Mouse (Mus musculus): ENCODE measurements around the gene Stk11.

The Stk11 gene

DNA sequence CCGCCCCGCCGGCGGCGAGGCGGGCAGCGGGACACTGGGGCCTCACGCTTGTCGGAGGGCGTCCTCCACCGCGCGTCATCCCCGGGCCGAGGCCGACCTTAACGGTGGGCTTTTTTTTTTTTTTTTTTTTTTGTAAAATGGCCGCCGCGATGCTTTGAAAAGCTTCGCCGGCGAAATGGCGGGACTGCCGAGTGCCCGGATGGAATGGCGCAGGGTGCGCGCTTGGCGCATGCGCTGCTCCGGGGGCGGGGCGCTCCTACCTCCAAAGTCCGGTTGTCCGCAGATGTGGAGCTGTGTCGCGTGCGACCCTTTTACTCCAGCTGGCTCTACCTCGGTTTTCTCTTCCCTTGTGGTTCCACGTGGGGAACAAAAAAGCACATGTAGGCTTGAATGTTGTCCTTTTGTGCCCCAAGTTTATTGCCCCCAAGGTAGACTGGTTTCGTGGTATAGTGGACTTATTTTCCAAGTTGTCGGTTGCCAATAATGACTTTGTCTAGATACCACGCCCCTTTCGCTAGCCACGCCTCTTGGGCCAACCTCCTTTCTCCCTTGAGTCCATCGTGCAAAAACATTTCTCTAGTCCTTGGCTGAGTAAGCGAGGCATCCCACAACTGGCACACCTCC, 52.5 kb downstream of the Stk11 start:
- DNase-seq (ENCODE audit: low read depth in 1 of 2, low spot score in 2 of 2), result peak; percentile 76 to 88

DNA sequence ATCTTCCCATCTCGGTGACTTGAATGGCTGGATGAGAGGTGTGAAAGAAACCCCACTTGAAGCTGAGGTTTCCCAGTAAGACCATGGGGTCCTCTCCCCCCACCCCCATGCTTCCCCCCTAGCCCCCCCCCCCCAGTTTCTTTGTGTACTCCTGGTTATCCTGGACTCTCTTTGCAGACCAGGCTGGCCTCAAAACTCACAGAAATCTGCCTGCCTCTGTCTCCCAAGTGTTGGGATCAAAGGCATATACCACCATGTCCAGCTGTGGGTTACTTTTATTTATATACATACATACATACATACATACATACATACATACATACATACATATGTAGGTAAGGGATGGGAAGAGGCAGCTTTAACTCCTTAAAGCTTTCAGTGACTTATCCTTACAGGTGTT, 53.5 kb downstream of the Stk11 start:
- no peak for DNase-seq (ENCODE audit: low read depth in 1 of 2, low spot score in 2 of 2)

DNA sequence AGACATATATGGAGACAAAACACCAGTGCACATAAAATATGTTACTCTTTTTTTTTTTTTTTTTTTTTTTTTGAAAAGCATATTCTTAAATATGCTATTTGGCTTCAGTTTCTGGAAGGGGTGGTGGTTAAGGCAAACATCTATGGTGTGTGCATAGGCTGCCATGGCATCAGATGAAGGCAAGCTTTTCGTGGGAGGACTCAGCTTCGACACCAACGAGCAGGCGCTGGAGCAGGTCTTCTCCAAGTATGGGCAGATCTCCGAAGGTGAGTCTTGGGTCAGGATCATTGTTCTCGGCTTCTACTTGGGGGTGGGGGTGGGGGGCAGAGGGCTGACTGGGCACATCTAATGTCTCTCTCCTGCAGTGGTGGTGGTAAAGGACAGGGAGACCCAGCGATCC, 54.0 kb downstream of the Stk11 start:
- no peak for DNase-seq (ENCODE audit: low read depth in 1 of 2, low spot score in 2 of 2)

GRCm38 (mm10) chr10:80170052-80170451, 54.4 kb downstream of the Stk11 start:
- no peak for DNase-seq (ENCODE audit: low read depth in 1 of 2, low spot score in 2 of 2)

DNA sequence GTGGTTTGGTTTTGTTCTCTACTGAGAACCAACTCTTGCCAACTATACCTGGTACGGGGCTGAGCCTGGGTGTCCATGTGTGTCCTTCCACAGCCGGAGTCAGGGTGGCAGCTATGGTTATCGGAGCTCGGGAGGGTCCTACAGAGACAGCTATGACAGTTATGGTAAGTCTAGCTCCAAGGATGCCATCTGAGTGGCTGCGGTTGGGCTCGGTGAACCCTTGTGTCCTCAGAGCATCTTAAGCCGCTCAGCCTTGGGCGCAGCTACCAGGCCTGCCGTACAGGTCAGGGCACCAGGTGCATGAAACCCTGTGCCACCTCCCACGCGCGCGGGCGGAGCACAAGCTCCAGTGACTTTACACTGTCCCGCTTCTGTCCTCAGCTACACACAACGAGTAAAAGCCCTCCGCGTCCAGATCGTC, 55.0 kb downstream of the Stk11 start:
- no peak for DNase-seq (ENCODE audit: low read depth in 1 of 2, low spot score in 2 of 2)

GRCm38 (mm10) chr10:80171252-80171651, 55.6 kb downstream of the Stk11 start:
- no peak for DNase-seq (ENCODE audit: low read depth in 1 of 2, low spot score in 2 of 2)

DNA sequence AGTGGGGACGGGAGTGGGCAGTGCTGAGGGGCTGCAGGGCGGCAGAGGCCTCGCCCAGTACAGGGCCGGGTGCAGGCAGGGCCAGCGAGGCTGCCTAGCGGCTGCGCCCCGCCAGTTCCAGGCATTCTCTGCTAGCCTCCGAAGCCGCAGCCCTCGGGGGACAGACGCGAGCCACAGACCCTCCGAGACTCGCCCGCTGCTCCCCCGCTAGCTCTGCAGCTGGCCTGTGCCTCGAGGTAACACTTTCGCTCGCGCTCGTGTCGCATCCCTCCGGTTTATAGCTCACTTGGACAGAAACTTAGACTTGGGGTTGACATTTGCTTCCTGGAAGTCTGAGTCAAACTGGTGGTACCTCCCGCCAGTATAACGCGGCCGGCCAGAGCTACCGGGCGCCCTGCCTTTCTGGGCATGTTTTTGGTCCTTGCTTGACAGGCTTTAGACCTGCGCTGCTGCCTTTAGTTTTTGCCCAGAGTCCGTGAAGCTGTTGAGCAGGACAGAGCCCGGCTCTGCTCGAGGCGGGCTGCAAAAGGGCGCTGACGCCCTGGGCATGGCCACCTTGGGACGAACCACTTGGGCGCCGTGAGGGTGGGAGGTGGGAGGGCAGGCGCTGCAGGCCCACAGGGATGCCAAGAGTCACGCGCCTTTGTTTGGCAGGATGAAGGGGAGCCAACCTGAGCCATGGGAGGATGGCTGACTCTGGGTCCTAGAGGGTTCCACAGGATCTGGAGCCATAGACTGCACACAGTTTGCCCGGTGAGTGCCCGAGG, 56.3 kb downstream of the Stk11 start:
- no peak for DNase-seq (ENCODE audit: low read depth in 1 of 2, low spot score in 2 of 2)

DNA sequence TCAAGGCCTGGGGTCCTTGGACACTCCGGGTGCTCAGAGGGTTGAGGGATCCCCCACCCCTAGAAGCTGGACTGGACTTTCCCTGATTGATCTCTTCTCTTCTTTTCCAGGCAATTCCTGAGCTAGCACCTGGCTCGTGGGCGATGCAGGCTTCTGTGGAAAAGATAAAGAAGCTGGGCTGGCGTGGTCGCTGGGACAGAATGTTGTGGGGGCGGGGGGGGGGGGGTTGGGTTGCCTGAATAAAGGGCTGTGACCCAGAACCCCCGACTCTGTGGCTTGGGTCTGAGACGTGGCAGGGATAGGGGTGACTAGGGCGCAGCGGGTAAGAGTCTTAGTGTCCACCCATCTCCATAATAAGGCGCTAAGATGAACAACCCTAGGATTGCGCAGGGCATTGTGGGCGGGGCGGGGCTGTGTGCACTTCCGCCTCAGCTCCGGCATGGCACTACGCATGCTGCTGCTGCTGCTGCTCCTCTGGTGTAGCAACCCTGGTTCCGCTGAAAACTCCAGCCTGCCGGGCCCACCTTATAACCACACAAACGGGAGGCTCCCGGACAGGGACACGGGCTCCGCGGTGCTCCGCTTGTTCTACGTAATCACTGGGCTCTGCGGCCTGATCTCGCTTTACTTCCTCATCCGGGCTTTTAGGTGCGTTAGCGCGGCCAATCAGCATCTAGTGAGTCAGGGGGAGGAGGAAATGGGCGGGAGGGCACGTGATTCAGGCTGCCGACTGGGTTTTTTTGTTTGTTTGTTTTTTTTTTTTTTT, 57.1 kb downstream of the Stk11 start, which contains the start of gene 1600002K03Rik:
1600002K03Rik (plus strand) TSS at position 418 of the 766 bp plus-strand sequence.
- peak; percentile 91 to 94 for DNase-seq (ENCODE audit: low read depth in 1 of 2, low spot score in 2 of 2)

GRCm38 (mm10) chr10:80173358-80173757, 57.8 kb downstream of the Stk11 start:
- DNase-seq (ENCODE audit: low read depth in 1 of 2, low spot score in 2 of 2), result no peak

DNA sequence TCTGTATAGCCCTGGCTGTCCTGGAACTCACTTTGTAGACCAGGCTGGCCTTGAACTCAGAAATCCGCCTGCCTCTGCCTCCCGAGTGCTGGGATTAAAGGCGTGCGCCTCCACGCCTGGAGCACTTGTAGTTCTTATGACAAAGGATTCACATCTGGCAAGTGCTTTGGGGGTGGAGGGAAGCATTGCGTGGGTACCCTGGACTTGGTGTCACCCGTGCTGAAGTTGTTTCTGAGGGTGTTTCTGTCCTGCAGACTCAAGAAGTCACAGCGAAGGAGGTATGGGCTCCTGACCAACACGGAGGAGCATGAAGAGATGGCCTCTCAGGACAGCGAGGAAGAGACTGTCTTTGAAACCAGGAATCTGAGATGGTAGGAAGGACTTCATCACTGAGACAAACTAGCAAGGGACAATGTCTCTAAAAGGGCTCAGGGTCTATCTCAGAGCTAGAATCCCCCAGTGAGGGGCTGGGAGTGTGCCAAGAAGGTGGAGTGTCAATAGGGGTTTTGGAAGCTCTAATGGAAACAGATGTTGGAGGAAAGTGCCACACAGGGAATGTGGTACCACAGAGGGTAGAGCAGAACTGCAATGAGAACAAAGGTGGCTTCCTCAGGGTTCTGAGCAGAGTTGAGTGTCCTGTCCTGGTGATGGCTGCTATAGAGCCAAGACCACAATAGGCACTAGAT, 58.5 kb downstream of the Stk11 start:
- DNase-seq (ENCODE audit: low read depth in 1 of 2, low spot score in 2 of 2), result no peak

DNA sequence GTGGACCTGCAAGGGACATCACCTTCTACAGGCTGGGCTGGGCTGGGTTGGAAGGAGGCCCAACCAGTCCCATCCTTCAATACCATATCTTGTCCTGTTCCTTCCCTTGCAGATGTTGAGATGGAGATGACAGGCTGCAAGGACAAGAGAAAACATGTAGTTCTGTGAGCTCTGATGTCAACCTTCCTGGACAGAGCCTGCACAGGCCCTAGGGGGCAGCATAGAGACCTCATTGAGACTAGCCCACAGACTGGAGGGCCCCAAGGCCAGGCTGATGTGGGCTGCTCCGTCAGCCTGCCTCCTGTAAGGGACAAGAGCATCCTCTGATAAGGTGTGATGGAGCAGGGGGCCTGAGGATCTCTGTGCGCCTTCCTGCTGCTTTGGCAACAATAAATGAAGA, 59.1 kb downstream of the Stk11 start:
- DNase-seq (ENCODE audit: low read depth in 1 of 2, low spot score in 2 of 2), result no peak

DNA sequence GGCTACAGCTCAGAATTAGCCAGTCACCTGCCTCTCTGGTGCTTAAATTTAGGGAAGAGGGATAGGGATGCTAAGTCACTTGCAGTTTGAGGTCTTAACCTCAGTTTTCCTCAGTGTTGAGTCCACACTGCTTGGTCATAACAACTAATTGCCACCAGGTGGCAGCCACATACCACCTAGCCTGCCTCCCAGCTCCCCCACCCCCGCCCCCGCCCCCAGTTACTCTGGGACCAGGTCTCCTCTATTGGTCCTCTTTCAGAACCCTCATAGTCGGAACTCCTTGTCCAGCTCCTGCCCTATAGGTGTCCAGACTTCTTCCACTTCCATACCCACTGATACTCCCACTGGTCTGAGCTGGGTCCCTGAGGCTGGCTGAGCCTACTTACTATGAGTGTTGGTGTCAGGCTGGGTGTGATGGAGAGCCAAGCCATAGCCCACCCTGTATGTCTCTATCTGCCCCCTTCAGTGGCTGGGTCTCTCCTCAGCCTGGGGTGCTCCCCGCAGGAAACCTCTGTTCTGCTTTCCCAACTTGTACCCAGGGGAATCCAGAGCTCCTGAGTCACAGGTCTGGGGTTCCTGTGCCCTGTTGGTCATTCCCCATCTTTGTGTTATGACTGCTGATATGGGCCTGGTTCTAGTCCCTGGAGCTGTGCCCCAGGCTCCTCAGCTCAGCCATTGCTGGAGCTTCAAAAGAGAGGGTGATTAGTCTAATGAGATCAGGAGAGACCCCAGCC, 60.1 kb downstream of the Stk11 start:
- DNase-seq (ENCODE audit: low read depth in 1 of 2, low spot score in 2 of 2), result no peak

- DNase-seq (ENCODE audit: low read depth in 1 of 2, low spot score in 2 of 2), result no peak
Measured at GRCm38 (mm10) chr10:80176270-80176834, 60.7 kb downstream of the Stk11 start.

DNA sequence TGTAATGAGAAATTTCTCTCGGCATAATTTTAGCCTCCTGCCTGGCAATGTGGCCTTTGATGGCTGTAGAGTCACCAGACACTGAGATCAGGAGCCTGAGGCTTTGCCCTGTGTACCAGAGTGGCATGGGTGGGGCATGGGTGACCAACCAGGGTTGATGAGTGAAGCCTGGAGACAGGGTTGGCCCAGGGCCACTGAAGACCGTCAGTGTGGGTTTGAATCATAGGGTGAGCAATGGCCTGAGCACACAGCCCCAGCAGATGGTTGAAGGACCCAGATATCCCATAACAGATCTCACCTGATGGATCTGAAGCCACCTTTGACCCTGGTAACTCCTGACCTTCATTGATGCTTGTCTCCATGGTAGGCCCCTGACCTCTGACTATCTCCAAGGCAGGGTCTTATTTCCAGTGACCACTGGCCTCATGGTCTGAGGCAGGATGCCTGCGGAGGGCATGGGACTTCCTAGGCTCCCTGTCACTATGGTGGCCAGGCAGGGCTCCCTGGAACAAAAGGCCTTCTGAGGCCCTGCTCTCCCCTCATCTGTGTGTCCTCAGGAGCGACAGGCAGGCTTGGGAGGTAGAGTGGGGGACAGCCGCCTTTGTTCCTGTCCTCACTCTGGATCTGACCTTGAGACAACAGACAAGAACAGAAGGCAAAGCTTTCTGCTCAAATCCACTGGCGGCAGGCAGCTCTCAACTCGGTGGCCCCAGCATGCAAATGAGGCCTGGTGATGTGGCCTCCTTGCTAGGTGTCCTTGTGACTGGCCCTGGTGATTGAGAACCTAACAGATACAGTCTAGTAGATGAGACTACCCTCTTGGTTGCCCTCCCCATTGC, 62.1 kb downstream of the Stk11 start:
- DNase-seq (ENCODE audit: low read depth in 1 of 2, low spot score in 2 of 2), result no peak

DNA sequence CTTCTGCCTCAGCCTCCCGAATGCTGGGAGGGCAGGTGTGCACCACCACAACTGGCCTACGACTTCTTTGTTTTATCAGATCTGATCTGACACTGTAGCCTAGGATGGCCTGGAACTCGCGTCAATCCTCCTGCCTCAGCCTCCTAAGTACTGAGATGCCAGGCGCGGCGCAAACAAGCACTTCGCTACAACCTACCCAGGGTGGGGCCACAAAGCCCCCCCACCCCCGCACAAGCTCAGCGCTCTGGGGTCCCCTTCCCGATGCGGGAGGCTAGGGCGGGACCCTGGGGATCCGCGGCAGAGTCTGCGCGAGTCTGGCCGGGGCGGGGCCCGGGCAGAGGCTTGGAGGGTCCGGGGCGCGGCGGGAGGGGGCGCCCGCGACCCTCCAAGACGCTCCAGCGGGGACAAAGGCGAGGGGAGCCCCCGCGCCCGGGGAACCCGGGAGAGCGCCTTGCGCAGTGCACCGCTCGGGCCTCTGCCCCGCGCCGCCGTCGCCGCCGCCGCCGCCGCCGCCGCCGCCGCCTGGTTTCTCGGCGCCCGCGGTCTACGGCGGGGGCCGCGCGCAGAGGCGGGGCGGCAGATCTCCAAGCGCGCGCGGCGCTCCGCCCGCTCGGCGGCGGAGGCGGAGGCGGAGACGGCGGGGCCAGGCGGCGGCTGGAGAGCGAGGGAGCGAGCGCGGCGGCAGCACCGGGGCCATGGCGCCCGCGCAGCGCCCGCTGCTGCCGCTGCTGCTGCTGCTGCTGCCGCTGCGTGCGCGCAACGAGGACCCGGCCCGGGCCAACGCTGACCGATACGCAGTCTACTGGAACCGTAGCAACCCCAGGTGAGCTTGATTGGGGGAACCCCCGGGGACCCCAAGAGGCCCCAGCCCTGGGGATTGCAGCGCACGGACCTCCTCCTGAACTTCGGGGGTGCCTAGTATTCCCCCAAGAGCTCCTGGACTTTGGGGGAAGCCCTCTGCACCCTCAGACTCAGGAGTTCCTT, 63.8 kb downstream of the Stk11 start, which contains the start of gene Efna2:
Efna2 (plus strand) TSS at position 415 of the 984 bp plus-strand sequence.
- DNase-seq (ENCODE audit: low read depth in 1 of 2, low spot score in 2 of 2), result no peak
